Mouse (Mus musculus): ENCODE measurements around the gene Gm21750. TPM values are rescaled to one million over a fixed set of nuclear protein-coding genes. Genes with fewer than 3 reads are reported as not detected.

Gm21750 gene
- polyA plus RNA-seq, 1 experiment: not detected

GRCm38 (mm10) chr14:73687726-73688125, 26.7 kb downstream of the Gm21750 start:
- Histone ChIP-seq H3K4me1 (ENCODE audit: control insufficient read depth, insufficient read depth, low read length) (no peaks in the 10 kb centered on the region), H3K27ac (ENCODE audit: insufficient read depth, low read length) (peak overlapping the region; percentile 76; the same call in 1 of the 2 replicates), H3K4me3 (ENCODE audit: insufficient read depth, low read length) (no peak overlapping the region)
- no peak for TF ChIP-seq CTCF (IDR thresholded peaks at IDR 0.05; ENCODE audit: borderline replicate concordance, insufficient read depth, low read length)
- TF ChIP-seq POLR2A (IDR thresholded peaks at IDR 0.05; ENCODE audit: low read depth, low read length): no peak

GRCm38 (mm10) chr14:73688427-73688826, 27.4 kb downstream of the Gm21750 start:
- Histone ChIP-seq H3K4me3 (ENCODE audit: insufficient read depth, low read length) (no peak overlapping the region), H3K4me1 (ENCODE audit: control insufficient read depth, insufficient read depth, low read length) (no peaks in the 10 kb centered on the region), H3K27ac (ENCODE audit: insufficient read depth, low read length) (peak overlapping the region; percentile 18; the same call in 1 of the 2 replicates)
- TF ChIP-seq CTCF (IDR thresholded peaks at IDR 0.05; ENCODE audit: borderline replicate concordance, insufficient read depth, low read length) (no peak), POLR2A (IDR thresholded peaks at IDR 0.05; ENCODE audit: low read depth, low read length) (no peak)

- TF ChIP-seq CTCF (IDR thresholded peaks at IDR 0.05; ENCODE audit: borderline replicate concordance, insufficient read depth, low read length): no peak
- no peak for TF ChIP-seq POLR2A (IDR thresholded peaks at IDR 0.05; ENCODE audit: low read depth, low read length)
- no peaks in the 10 kb centered on the region for H3K4me1 ChIP-seq (ENCODE audit: control insufficient read depth, insufficient read depth, low read length)
- H3K27ac ChIP-seq (ENCODE audit: insufficient read depth, low read length): no peak overlapping the region
- no peak overlapping the region for H3K4me3 ChIP-seq (ENCODE audit: insufficient read depth, low read length)
Measured at GRCm38 (mm10) chr14:73700256-73700655, 39.2 kb downstream of the Gm21750 start.

- H3K27ac ChIP-seq (ENCODE audit: insufficient read depth, low read length): no peak overlapping the region
- no peaks in the 10 kb centered on the region for H3K4me1 ChIP-seq (ENCODE audit: control insufficient read depth, insufficient read depth, low read length)
- TF ChIP-seq POLR2A (IDR thresholded peaks at IDR 0.05; ENCODE audit: low read depth, low read length) (no peak), CTCF (IDR thresholded peaks at IDR 0.05; ENCODE audit: borderline replicate concordance, insufficient read depth, low read length) (no peak)
- no peak overlapping the region for H3K4me3 ChIP-seq (ENCODE audit: insufficient read depth, low read length)
Measured at GRCm38 (mm10) chr14:73709412-73710110, 48.5 kb downstream of the Gm21750 start.

Other genes with a start within 250 kb of the Gm21750 start
- 26.5 and 28.2 TPM in 2 replicates for gene Med4, start 151.2 kb upstream of the Gm21750 start, polyA plus RNA-seq (2011; ENCODE audit: insufficient read length, low read depth, missing spikeins)
- 83.1 and 91.1 TPM in 2 replicates for gene Sucla2, start 135.9 kb upstream of the Gm21750 start, polyA plus RNA-seq (2011; ENCODE audit: insufficient read length, low read depth, missing spikeins)
- gene Nudt15, start 113.0 kb upstream of the Gm21750 start, polyA plus RNA-seq (2011; ENCODE audit: insufficient read length, low read depth, missing spikeins): 1.4 TPM in 2 replicates

Data from embryonic fibroblast, embryonic 13.5 days (primary cell).